Mouse (Mus musculus) bone marrow macrophage, adult 2 months (primary cell): ENCODE data around the gene Retreg1.

Experiments used
- CTCF ChIP-seq: IDR thresholded peaks from 2 replicates; pipeline ENCODE4 v1.5.1; 2012; ENCODE audit warnings: low read depth, mild to moderate bottlenecking, low read length, moderate library complexity
- POLR2A ChIP-seq: IDR thresholded peaks from 2 replicates; pipeline ENCODE4 v1.6.1; 2012; ENCODE audit warnings: mild to moderate bottlenecking, low read depth, low read length, borderline replicate concordance

DNA sequence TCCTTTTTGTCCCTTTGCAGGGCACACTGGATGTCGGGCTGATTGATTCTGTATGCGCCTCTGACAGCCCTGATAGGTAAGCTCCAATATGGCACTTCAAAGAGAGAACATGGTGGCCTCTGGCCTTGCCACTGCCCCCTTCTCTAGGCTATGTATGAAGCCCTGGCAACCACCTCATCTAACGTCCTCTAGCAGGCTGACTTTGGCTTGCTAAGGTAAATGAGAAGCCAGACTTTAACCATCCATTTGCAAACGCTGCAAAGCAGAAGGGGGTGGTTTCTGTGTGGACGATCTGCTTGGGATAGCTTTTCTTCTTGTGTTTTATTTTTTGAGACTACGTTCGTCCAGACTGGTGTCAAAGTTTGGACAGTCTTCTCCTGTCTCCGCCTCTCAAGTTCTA lies 45.8 kb upstream of the Retreg1 start:
- TF ChIP-seq POLR2A (no peak), CTCF (no peak)
